Mouse (Mus musculus) adrenal gland, postnatal 14 days (tissue): ENCODE measurements around the gene Slc25a34. TPM values are rescaled to one million over a fixed set of nuclear protein-coding genes. Genes with fewer than 3 reads are reported as not detected.

ENCODE experiments used
- DNase-seq: peaks from one replicate; pipeline ENCODE4 v3.0.0; 2021; ENCODE audit warnings: mixed read lengths
- total RNA-seq: library from RNA; stranded (reverse); gene quantifications from 2 replicates; pipeline ENCODE4 v1.2.3, GENCODE M21; 2021

Slc25a34 gene
- total RNA-seq, 1 experiment from 2014 or later = 31.9 TPM

DNA sequence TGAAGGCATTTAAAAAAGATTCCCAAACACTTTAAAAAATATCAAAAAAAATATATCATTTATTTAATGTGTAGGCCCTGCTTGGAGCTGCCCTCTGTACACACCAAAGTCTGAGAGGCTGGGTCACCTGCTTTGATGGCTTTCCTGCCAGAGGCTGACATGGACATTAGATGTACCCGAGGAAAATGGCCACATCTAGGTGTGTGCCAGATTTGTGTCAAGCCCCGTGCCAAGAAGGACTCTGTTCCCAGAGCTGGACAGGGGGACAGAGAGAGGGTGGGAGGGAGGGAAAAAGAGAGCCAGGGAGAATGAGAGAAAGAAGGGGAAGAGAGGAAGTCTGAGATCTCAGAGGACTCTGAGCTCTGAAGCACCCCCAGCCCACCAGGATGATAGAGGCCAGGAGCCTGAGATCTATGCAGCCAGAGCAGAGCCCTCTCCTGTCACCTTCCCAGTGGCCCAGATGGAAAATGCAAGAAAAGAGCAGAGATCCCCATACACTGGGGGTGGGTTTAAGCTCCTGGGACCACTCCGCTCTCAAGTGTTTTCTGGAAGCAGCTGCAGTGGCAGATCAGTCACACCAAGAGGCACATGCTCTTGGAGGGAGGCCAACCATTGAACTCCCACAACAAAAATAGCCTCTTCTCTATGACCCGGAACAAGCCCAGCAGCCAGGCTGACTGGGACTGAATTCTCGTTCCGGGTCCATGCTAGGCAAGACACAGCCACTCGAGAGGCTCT lies 19.7 kb upstream of the Slc25a34 start:
- DNase-seq = peak; percentile 78

DNA sequence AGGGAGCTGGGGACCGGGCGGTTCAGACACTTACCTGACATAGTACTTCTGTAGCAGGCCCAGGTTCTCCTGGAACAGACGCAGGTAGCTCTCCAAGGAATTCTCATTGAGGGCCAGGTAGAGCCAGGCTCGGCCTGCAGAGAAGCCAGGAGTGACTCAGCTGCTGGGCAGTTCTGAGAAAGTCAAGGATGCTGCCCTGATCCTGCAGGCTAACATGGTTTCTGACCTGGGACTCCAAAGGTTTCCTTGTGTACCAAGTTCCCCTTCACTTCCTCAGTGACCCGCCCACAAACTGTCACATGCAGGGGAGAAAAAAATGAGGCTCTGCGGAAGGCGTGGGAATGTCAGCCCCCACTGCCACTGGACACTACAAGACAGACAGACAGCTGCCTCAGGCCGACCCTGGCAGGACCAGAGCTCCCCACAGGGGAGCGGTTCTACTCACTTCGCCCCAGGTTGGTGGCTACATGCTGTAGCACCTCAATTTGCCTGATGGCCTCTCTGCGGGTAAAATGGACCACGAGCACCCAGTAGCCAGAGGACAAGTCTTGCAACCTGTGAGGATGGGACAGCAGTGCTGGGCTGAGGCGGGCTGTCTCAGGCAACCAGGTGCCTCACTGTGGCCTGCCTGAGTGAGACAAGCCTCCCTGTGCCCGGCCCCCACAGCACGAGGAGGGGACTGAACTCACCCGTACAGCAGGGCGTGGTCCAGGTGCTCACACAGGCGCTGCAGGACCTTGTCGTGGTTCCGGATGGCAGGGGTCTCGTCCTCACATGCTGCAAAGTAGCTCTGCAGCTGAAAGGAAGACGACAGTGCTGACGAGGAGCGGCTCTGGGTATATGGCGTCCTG lies 18.6 kb upstream of the Slc25a34 start:
- DNase-seq = no peak

DNA sequence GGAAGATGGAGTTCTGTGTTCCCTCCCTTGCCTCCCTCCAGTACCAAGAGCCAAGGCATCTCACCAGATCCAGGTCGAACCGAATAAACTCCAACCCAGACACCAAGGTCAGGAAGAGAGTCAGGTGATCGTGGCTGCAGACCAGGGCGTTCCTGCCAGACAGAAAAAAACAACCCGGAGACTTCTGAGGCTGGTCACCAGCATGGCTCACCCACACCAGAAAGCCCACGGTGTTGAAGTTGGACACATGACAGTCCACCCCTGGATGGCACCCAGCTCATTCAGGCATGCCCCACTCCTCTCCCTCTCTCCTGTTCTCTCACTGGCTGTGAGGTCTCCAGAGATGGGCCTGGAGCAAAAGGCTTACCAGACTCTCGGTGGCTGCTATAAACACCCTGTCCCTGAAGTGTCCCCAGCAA lies 17.7 kb upstream of the Slc25a34 start:
- DNase-seq = no peak

DNA sequence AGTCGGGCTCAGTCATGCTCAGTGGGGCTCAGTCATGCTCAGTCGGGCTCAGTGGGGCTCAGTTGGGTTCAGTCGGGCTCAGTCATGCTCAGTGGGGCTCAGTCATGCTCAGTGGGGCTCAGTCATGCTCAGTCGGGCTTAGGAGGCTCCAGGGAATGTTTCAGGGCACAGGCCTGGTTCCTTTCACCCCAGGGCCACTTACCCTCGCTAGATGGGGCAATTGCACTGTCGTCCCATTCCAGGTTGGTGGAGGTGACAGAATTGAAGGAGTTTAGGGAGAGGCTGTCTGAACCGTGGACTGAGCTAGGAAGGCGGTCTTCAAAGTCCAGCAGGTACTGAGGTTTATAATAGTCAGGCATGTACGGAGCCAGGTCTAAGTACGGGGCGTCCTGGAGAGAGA lies 15.9 kb upstream of the Slc25a34 start:
- no peak for DNase-seq

DNA sequence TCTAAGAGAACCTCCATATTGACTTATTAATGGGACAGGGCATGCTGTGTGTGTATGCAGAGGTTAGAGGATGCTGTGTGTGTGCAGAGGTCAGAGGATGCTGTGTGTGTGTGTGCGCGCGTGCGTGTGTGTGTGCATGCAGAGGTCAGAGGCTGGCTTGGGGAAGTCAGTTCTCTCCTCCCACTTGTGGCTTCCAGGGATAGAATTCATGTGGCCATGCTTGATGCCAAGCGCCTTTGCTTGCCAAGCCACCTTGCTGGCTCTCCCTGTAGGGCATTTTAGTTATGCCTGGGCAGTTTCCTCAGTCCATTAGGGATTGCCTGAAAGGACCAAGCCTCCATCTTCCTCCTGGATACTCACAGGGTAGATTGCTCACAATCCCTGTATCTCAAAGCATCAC lies 13.1 kb upstream of the Slc25a34 start:
- DNase-seq = peak; percentile 62

DNA sequence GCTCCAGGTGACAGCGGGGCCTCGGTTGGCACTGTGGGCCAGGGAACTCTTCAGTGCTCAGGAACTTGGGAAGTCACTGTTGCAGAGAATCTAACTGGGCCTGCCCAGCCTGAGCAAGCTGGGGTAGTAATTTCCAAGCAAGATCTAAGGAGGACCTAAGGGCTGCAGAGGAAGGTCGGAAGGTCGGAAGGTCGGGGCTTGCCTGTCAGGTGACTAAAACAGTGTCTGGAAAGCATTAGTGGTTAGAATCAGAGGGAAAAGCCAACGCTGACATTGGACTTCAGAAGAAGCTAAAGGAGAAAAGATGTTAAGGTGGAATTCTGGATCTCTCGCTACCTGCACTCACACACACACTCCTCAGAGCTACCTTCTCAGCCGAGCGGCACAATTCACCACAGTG lies 12.4 kb upstream of the Slc25a34 start:
- DNase-seq = no peak

DNA sequence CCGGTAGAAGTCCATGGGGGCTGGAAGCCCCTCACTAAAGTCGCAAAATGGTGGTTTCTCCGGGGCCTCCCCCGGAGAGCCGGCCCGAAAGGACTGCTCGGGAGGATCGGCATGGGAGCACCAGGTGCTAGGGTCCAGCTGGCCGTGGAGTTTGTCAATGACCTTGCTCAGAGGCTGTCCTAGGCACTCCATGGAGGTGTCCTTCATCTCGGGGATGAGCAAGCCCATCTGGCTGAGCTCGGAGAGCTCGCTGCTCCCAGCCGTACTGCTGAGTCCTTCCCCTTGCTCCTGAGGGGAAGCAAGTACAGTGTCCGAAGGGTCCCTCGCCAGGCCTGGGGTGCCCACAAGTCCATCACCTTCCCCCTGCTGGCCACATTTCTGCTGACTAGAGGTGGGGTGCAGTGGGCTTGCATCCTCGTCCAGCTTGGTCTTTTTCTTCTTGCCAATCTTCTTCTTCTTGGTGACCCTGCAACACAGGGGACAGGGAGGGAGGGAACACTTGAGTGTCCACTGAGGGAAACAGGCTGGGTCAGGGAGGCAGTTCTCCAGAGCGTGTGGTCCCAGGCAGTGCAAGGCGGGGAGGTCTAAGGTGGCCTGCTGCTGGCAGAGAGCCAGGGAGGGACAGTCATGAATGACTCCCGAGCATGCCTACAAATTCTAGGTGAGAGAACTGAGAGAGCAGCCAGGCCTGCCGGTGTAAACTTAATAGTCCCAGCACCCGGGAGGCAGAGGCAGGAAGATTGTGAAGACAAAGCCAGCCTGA lies 8.7 kb upstream of the Slc25a34 start:
- peak; percentile 67 for DNase-seq

DNA sequence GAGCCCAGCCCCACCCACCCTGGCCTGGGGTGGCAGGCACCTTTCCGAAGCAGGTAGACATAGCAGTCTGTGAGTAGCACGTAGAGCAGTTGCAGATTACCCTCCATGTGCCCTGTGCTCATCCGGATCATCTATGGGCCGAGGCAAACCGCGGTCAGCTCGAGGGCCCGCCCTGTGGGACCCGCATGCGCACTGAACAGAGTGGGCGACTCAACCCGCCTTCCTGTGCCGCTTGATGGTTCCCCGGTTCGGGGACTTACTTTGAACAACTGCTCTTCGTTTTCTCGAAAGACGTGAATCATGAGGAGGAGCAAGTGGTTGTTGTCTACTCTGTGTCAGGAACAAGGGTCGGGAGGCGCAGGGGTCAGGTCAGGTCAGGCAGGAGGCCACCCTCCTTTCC lies 7.6 kb upstream of the Slc25a34 start:
- no peak for DNase-seq

DNA sequence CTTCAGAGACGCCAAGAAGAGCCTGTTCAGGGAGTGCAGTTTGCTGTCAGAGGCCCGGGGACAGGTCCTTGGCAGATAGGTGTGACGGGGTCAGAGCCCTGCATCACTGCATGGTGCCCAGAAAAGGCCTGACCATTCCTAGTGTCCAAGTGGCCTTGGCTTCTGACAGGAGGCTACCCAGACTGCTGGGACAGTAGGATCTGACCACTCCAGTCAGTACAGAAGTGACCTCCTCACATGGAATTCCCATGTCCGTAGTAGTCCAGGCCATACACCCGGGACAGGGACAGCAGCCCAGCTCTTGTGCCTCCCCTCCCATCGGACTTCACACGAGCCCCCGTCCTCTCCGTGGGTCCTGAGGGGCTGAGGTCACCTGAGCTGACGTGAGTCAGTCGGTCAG lies 6.4 kb upstream of the Slc25a34 start:
- DNase-seq = no peak

DNA sequence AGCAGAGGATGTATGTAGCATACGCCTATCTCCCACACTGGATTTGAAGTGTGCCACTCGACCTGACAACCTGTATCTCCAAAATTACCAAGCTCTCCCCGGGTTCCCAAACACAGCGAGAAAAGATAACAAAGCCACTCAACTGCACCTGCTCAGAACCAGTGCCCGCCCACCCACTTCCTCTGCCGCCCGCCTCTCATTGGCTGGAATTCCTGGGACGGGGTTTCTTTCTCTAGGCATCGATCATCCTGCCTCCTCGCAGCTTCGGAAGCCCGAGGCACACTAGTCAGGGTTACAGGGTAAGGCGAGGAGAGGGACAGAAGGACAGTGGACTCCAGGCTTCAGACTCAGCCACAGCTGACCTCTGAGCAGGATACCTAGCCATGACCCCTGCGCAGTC lies 5.0 kb upstream of the Slc25a34 start:
- DNase-seq = no peak

DNA sequence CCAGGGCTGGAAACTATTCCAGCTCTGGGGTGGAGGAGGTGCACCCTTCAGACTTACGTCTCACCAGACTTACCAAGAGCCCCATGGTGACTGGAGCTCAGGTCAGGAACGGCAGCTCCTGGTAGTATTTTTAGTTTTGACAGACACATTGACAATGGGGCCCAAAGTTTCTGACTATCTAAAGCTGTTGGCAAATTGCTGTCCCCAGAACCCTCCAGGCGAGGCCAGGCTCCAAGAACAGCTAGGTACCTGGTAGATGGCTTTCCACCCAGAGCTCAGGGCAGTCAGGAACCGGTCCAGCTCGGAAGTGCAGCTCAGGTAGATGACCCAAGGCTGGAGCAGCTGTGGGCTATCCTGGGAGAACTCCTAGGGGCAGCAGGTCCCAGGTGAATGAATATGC lies 3.9 kb upstream of the Slc25a34 start:
- DNase-seq = no peak

DNA sequence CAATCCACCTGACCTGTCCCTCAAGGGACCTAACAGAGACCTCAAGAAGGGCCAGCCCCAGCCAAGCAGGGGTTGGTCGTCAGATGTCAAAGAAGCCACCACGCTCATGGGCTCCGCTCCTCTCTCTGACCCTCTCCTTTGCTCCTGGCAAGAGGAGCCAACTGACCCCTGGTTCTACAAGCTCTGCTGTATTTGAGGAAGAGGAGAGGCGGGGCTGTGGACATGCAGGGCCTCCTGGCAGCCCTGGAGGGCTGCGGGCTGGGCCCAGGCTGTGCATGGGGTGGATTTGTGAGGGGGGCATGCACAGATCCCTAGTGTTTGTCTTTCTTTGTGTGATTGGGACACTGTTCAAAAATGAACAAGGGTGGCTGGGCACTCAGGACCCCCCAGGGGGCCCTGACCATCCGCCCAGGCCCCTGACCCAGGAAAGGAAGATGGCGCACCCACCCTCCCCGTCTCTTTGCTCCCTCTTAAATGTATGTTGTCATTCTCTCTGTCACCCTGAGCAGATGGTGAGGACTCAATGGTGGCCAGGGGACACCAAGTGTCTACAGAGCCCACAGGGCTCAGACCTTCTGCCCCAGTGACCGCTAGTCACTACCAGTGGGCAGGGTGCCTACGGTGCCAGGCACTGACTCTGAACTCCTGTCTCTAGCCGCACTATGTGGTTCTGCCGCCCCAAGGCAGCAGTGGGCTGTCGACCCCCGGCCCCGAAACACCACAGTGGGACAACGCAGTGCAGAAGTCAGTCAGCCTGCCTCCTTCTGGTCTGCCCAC lies 2.3 kb upstream of the Slc25a34 start:
- DNase-seq = no peak

DNA sequence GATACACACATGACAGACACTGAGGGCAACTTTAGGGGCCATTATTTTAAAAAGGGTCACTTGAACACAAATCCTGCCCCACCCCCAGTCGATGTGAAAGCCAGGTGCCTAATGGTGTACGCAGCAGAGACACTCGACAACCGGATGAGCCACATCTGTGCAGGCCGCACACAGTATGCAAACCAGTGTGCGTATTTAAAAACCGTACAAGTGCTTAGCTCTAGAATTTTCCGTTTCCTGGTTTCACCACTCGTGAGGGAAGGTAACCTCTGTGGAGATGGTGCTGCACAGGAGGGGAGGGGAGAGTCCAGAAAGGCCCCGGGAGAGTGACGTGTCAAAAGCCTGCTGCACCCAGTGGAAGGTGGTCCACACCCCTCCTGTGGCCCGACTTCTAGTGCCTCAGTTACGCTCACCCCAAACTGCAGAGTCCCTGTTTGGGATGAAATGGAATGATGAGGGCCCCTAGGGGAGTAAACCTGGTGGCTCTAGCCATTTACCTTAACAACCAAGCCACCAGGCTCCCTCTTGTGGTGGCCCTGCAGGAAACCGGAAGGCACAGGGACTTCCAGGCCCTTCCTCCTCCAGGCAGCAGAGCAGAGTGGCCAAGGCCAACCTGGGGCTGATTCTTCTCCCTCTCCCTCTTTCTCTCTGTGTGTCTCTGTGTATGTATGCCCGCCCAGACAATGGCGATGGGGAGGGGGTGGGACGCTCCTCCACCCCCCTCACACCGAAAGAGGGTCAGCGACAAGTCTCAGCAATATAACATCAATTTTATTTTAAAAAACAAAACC lies 1.6 kb upstream of the Slc25a34 start:
- DNase-seq = peak; percentile 75

DNA sequence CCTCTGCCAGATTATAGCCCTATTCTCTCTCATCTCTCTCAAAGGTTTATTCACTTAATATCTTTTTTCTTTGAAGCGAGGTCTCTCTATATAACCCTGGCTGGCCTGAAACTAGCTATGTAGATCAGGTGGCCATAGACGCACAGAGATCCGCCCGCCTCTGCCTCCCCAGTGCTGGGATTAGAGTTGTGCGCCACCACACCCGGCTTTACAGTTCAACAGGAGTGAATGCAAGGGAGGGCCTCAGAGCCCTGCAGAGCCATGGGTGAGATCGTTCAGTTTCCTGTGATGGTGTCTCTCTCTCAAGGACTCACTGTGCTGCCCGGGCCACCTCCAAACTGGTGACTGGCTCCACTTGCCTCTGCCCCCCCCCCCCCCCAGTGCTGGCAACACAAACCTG lies 513 bp upstream of the Slc25a34 start:
- DNase-seq = no peak

DNA sequence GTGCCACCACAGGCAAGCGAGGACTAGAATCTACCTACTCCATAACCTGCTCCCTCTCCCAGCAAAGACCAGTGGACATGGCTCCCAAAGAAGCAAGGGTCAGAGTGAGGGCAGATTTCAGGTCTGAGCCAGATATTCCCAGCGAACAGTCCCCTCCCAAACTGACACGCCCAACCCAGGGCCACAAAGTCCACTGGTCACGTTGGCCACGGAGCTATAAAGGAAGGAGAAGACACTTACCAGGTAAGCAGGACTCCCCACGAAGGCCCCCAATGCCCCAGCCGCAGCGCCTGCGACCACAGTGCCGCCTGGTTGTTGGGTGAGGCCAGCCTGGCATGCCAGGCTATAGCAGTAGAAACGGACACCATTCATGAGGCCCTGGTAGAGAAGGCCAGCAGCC lies 584 bp downstream of the Slc25a34 start:
- no peak for DNase-seq

DNA sequence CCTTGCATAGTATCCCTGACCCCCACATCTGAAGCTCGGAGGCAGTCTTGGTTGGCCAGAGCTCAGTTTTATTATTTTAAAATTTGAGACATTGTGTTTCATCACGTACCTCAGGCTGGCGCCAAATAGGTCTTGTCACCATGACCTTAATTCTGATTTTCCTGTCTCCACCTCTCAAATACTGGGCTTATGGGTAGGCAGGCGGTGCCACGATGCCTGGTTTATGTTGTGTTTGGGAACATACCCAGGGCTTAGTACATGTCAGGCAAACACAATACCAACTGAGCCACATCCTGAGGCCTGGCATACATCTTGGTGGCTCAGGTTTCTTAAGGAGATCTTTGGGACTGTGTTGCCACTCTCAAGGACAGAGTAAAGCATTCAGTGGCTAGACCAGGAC lies 1.0 kb downstream of the Slc25a34 start:
- DNase-seq = no peak

DNA sequence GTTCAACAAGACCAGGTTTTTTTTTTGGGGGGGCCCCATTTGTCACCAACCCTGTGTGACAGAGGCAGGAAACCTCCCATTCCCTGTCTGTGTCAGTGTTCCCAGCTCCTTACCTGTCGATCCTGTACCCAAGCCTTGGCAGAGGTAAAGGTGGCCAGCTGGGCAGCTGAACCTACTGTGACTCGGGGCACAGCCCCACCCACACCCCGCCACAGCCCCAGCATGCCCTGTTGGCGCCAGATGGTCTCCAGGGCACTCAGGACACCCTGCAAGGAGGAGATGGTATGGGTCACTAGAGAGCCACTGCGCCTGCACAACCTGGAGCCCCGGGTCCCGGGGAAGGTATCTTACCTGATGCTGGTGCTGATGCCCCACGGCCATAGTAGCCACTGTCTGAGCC lies 1.5 kb downstream of the Slc25a34 start:
- DNase-seq = no peak

DNA sequence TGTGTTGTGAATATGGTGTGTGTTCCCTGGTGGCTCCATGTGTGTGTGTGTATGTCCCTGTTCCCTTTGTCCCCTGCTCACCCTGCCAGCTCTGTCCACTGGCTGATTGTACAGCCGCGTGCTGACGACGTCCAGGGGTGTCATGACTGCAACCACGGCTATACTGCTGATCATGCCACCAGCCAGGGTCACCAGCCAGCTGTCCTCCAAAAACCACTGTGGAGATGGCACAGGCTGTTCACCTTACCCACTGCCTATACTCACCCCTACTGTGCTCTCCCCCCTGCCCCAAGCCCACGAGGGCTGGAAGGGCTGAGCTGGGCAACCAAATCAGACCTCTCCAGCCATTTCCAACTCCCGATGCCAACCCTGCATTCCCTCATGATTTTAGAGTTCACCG lies 2.3 kb downstream of the Slc25a34 start:
- DNase-seq = no peak

DNA sequence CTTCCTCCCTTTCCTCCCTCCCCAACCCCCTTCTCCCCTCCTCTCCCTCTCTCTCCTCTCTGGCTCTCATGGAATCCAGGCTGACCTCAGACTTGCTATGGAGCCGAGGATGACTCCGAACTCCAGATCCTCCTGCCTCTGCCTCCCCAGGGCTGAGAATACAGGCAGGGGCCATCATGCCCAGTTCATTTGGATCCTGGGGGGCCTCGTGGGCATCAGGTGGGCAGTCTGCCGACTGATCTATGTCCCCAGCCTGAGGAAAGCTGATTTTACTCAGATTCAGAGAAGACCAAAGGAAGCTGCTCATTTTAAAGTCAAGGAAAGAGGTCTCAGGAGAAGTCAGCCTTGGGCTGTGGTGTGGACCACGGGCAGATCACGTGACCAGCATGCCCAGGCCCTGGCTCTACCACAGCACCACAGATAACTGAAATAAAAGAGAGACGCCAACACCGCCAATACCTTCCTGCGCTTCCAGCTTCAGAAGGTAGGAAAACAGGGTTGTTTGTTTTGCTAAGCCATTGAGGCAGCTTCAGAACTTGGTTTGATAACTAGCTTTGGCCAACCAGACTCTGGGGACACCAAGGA lies 4.2 kb downstream of the Slc25a34 start:
- no peak for DNase-seq

DNA sequence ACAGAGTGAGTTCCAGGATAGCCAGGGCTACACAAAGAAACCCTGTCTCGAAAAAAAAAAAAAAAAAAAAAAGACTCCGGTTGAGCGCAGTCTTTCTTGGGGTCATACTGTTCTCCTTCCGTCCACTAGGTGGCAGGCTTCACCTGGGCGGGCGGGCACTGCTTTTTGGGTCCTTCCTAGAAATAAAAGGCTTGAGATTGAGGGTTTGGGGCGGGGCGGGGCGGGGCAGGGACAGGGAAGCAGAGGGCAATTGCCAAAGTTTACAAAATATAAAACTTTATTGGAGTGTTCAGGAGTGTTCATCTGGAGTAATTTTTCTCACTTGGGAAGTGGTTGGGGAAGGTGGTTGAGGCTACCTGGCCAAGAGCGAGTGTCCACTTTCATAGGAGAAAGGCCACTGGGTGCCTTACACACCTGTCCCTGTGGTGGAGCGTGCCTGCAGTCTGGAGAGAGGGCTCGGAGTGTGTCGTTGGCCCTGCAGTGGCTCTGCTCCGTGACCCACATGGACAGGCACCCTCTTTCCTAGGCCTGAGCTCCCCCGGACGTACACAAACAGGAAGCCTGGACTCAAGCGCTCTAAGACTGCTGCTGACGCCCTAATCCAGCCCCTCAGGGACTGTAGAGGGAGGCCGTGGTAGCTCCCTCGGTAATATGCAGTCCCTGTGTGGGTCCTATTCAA lies 4.9 kb downstream of the Slc25a34 start, which contains the start of gene Tmem82:
Gene Tmem82, minus strand, starts transcription at position 69 of the 679 bp plus-strand sequence.
- peak; percentile 83 for DNase-seq
